Mouse (Mus musculus) layer of hippocampus, adult 2 months (tissue): ENCODE results near the gene Klf12. TPM values are rescaled to one million over a fixed set of nuclear protein-coding genes. Genes with fewer than 3 reads are reported as not detected.

ENCODE experiments used
- DNase-seq, 2 experiments: peaks; one replicate each; pipeline ENCODE4 v3.0.0; 2022; ENCODE audit warnings: low spot score in 2 of 2
- H3K27ac ChIP-seq: fragments of 200-600 bp; 2 replicates; pipeline ENCODE4 v1.8.1; 2022
- H3K4me3 ChIP-seq: fragments of 200-600 bp; 2 replicates; pipeline ENCODE4 v1.8.1; 2022; ENCODE audit warnings: mild to moderate bottlenecking
- CTCF ChIP-seq: fragments of 200-600 bp; conservative IDR thresholded peaks from 2 replicates; pipeline ENCODE4 v1.8.1; 2022; ENCODE audit warnings: antibody characterized with exemption, mild to moderate bottlenecking, moderate library complexity
- total RNA-seq, 2 experiments: library from RNA; stranded (reverse); gene quantifications; 2 replicates each; pipeline ENCODE4 v1.2.3; 2021

The Klf12 gene
- total RNA-seq, 2 experiments from 2014 or later: 39.2 to 40.1 TPM

- Histone ChIP-seq H3K4me3 (peak overlapping the region; percentile 61), H3K27ac (peak overlapping the region; percentile 95)
- no peak for DNase-seq
- TF ChIP-seq CTCF: no peak
These were observed 914 bp downstream of the Klf12 start for GRCm38 (mm10) chr14:100283411-100284118.

DNA sequence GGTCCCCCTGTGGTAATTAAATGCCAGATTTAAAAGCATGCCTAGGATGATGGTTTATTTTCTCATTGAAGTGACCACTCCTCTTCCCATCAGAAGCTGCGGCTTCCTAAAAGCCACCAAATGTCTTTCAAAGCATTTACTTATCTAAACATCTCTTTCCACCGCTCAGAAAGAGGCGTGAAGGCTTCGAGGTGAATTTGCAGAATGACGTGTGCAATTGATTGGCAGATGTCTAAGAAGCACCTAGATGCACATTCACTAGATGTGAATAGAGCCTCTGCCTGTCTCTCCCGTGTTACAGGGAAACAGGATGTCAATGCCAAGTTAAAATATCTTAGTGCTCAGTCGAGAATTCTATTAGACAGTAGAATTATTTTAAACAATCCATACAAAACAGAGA lies 1.8 kb downstream of the Klf12 start:
- peak overlapping the region; percentile 95 for H3K27ac ChIP-seq
- no peak for TF ChIP-seq CTCF
- H3K4me3 ChIP-seq: peak overlapping the region; percentile 61
- no peak for DNase-seq

GRCm38 (mm10) chr14:100281734-100282133 lies 2.7 kb downstream of the Klf12 start:
- H3K4me3 ChIP-seq: no peak overlapping the region
- no peak for TF ChIP-seq CTCF
- H3K27ac ChIP-seq: peak overlapping the region; percentile 95; the same call in 1 of the 2 replicates
- no peak for DNase-seq

- TF ChIP-seq CTCF: no peak
- no peak for DNase-seq
- H3K4me3 ChIP-seq: no peak overlapping the region
- no peak overlapping the region for H3K27ac ChIP-seq
These were observed 10.3 kb downstream of the Klf12 start for GRCm38 (mm10) chr14:100274179-100274578.

GRCm38 (mm10) chr14:100260531-100260930 lies 23.9 kb downstream of the Klf12 start:
- Histone ChIP-seq H3K27ac (peak overlapping the region; percentile 71), H3K4me3 (no peak overlapping the region)
- TF ChIP-seq CTCF: no peak
- DNase-seq: no peak

- no peak for DNase-seq
- no peak for TF ChIP-seq CTCF
- Histone ChIP-seq H3K27ac (no peak overlapping the region), H3K4me3 (no peak overlapping the region)
These were observed 41.4 kb downstream of the Klf12 start for GRCm38 (mm10) chr14:100243046-100243445.

- no peak for TF ChIP-seq CTCF
These were observed 44.6 kb downstream of the Klf12 start for GRCm38 (mm10) chr14:100239874-100240273.

DNA sequence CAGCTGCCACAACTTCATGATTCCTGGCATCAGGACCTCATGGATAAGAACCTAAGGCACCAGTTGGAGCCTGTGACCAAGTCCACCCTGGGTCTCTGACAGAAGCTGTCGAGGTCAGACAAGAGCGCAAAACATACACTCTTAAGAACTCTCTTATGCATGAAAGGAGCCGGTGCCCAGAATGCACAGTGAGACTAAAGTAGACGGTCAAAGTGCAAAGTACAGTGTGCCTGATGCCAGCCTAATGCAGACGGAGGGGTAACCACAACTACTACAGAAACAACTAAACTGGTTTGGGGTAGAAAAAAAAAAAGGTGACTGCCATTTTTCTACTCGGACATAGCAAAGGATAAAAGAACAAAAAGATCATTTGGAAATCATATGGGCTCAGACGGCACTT lies 47.7 kb downstream of the Klf12 start:
- Histone ChIP-seq H3K4me3 (no peak overlapping the region), H3K27ac (no peak overlapping the region)
- peak in 1 of 2 experiments; percentile 1 for DNase-seq
- TF ChIP-seq CTCF: no peak

More at GRCm38 (mm10) chr14:100239874-100240273, 44.6 kb downstream of the Klf12 start:
- no peak overlapping the region for H3K27ac ChIP-seq
- no peak for DNase-seq
- no peak overlapping the region for H3K4me3 ChIP-seq

- DNase-seq: peak in 1 of 2 experiments; percentile 9
- TF ChIP-seq CTCF: no peak
- no peak overlapping the region for H3K27ac ChIP-seq
- no peak overlapping the region for H3K4me3 ChIP-seq
These were observed 48.7 kb downstream of the Klf12 start for GRCm38 (mm10) chr14:100235746-100236145.

DNA sequence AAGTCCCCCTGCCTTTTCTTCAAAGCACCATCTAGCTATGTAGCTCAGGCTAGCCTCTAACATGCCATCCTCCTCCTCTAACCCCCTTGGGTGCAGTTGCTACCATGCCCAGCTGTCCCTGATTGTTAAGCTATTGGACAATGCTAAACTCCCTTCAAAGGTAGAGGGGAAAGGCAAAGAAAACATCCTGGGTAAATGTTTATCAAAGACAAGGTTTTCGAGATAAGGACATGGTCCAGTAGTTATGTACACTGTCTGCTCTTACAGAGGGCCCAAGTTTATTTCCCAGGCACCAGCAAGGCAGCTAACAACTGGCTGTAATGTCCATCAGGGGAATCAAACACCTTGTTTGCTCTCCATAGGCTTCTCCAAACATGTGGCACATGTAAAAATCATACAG lies 53.1 kb downstream of the Klf12 start:
- TF ChIP-seq CTCF: no peak
- no peak overlapping the region for H3K4me3 ChIP-seq
- DNase-seq: peak in 1 of 2 experiments; percentile 4
- H3K27ac ChIP-seq: no peak overlapping the region

- peak in 1 of 2 experiments; percentile 0 for DNase-seq
- no peak overlapping the region for H3K4me3 ChIP-seq
- no peak for TF ChIP-seq CTCF
- H3K27ac ChIP-seq: no peak overlapping the region
These were observed 56.4 kb downstream of the Klf12 start for GRCm38 (mm10) chr14:100228120-100228519.

- no peak for TF ChIP-seq CTCF
- DNase-seq: no peak
These were observed 56.8 kb downstream of the Klf12 start for GRCm38 (mm10) chr14:100227717-100228116.

DNA sequence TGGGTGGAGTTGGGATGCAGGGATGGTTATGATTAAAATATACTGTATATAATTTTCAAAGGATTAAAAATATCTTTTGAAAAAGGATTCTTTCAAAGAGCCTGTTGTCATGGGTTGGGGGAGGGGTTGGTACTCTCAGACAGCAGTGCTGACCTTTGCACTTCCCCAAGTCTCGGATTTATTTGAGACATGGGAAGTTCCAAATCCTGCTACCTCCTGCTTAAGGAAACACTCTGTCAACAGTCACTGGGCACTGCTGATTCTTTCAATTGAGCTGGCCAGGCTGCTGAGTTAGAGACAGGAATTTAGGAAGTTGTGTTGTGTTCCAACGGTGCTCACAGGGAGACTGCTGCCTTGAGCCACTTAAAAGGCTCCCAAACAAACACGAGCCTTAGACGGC lies 60.3 kb downstream of the Klf12 start:
- Histone ChIP-seq H3K4me3 (no peak overlapping the region), H3K27ac (peak overlapping the region; percentile 51; the same call in 1 of the 2 replicates)
- peak in 1 of 2 experiments; percentile 8 for DNase-seq
- TF ChIP-seq CTCF: no peak

More at GRCm38 (mm10) chr14:100227717-100228116, 56.8 kb downstream of the Klf12 start:
- H3K27ac ChIP-seq: no peak overlapping the region
- H3K4me3 ChIP-seq: no peak overlapping the region

DNA sequence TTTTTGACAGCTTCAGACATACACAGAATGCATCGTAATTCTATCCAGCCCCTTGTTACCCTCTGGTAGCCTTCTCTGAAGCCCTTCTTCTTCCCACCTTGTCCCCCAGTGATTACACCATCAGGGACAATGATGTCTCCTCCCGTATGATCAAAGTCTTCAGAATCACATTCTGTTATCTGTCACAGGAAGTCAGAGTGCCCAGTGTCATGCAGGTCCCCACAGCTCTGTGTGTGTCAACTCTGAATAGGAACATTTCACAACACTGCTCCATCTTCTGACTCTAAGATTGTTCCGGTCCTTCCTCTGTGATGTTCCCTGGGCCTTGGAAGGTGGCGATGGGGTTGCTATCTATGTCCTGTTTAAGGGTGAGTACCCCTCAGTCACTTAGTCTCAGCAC lies 62.2 kb downstream of the Klf12 start:
- DNase-seq: no peak
- no peak for TF ChIP-seq CTCF
- H3K27ac ChIP-seq: no peak overlapping the region
- H3K4me3 ChIP-seq: no peak overlapping the region
